Comparison of ENCODE assay signal across 14 mouse cellular contexts in the genomic region with DNA sequence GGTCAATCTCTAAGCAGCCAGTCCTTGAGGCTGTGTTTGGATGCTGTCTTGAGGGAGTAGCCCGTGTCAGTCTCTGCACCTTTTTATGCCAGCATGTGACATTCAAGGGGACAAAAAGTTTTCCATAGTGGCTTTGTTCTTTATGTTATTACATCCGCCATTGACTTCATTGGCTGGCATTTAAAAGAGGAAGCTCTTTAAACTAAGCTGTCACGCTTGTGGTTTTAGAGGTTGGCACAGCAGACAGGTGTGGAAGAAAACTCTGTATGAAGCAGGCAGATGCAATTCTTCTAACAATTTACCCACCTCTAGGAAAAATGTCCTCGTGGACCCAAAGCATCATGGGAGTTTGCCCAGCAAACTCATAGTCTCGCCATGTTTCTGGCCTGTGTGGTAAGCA.
A peak's percentile ranks its signal among the peaks of the same experiment; 100 is the strongest.
DNase-seq lines count a peak whose midpoint lies in the region; ATAC-seq and TF ChIP-seq lines count a peak whose summit lies in the region.
"Had no signal": no experiment of that assay in that cellular context is flagged by ENCODE, and none has a peak within 500 bp of the region (broad histone marks: within the 10 kb centered on the region; RNA-seq: fewer than 3 reads in every experiment).

No protein-coding gene starts in this region.

- no peak for TF ChIP-seq EP300 in lung, postnatal 0 days (IDR thresholded peaks at IDR 0.05)
- TF ChIP-seq EP300 in MEL (IDR thresholded peaks at IDR 0.05; ENCODE audit: low read depth in 1 of 2, low read length in 2 of 2), result no peak

- H3K27ac ChIP-seq in lung, postnatal 0 days (ENCODE audit: low read length), result no peak overlapping the region
- H3K27ac ChIP-seq in MEL (ENCODE audit: control insufficient read depth, low read depth, low read length), result no peak overlapping the region
- no peak overlapping the region for H3K27ac ChIP-seq in hindbrain, embryonic 12.5 days
- H3K27ac ChIP-seq: hindbrain, embryonic 15.5 days; liver, embryonic 13.5 days; stomach, postnatal 0 days had no signal

- H3K36me3 ChIP-seq in lung, postnatal 0 days (ENCODE audit: insufficient read depth, low read length), result no peaks in the 10 kb centered on the region
- no peaks in the 10 kb centered on the region for H3K36me3 ChIP-seq in MEL (ENCODE audit: control insufficient read depth in 1 of 2, insufficient read depth in 2 of 2, low read length in 2 of 2)
- no peaks in the 10 kb centered on the region for H3K36me3 ChIP-seq in hindbrain, embryonic 12.5 days
- H3K36me3 ChIP-seq: hindbrain, embryonic 15.5 days; liver, embryonic 13.5 days had no signal

- intact Hi-C loops in gastrocnemius, postnatal 36 days (cut with DNase I), result no loop called here

- no peak overlapping the region for H3K4me2 ChIP-seq in lung, postnatal 0 days (replicated peaks; ENCODE audit: low read depth, low read length)
- no peak overlapping the region for H3K4me2 ChIP-seq in hindbrain, embryonic 12.5 days (replicated peaks)
- H3K4me2 ChIP-seq: hindbrain, embryonic 15.5 days; liver, embryonic 13.5 days had no signal

- no peaks in the 10 kb centered on the region for H3K9me3 ChIP-seq in lung, postnatal 0 days (ENCODE audit: low read length)
- H3K9me3 ChIP-seq in MEL (replicated peaks; ENCODE audit: insufficient read depth, low read length), result no peaks in the 10 kb centered on the region
- no peaks in the 10 kb centered on the region for H3K9me3 ChIP-seq in hindbrain, embryonic 12.5 days (replicated peaks)
- H3K9me3 ChIP-seq: hindbrain, embryonic 15.5 days; liver, embryonic 13.5 days had no signal

- TF ChIP-seq CTCF in lung, postnatal 0 days (IDR thresholded peaks at IDR 0.05), result no peak
- TF ChIP-seq CTCF in MEL (IDR thresholded peaks at IDR 0.05 in 2 of 3, conservative IDR thresholded peaks at IDR 0.05 in 1 of 3; ENCODE audit: control insufficient read depth in 1 of 3, insufficient read depth in 1 of 3, low read depth in 2 of 3, low read length in 3 of 3, poor library complexity in 1 of 3, severe bottlenecking in 1 of 3), result no peak

- H3K79me2 ChIP-seq in MEL (ENCODE audit: control insufficient read depth, insufficient read depth, low read length, poor library complexity), result no peaks in the 10 kb centered on the region

- ATAC-seq in lung, postnatal 0 days, result no peak
- ATAC-seq in megakaryocyte progenitor cell, adult 5-6 weeks (replicated peaks; ENCODE audit: poor library complexity), result peak; percentile 49
- ATAC-seq in hindbrain, embryonic 12.5 days (ENCODE audit: low FRiP score), result no peak

- no peaks in the 10 kb centered on the region for H3K4me1 ChIP-seq in lung, postnatal 0 days (ENCODE audit: insufficient read depth, low read depth, low read length)
- no peaks in the 10 kb centered on the region for H3K4me1 ChIP-seq in MEL (ENCODE audit: control insufficient read depth in 1 of 2, insufficient read depth in 2 of 2, low read length in 2 of 2)
- H3K4me1 ChIP-seq in hindbrain, embryonic 12.5 days, result 0 out of 2 replicates have a peak, but pooled peaks cover 3% of the 10 kb centered on the region
- H3K4me1 ChIP-seq: hindbrain, embryonic 15.5 days had no signal

- no peak overlapping the region for H3K9ac ChIP-seq in lung, postnatal 0 days (replicated peaks; ENCODE audit: low read depth)
- H3K9ac ChIP-seq in MEL (ENCODE audit: control insufficient read depth, low read depth, low read length, poor library complexity, severe bottlenecking), result no peak overlapping the region
- no peak overlapping the region for H3K9ac ChIP-seq in hindbrain, embryonic 12.5 days
- H3K9ac ChIP-seq: hindbrain, embryonic 15.5 days; liver, embryonic 13.5 days had no signal

- H3K4me3 ChIP-seq in lung, postnatal 0 days (ENCODE audit: low read depth, low read length), result no peak overlapping the region
- H3K4me3 ChIP-seq in MEL (ENCODE audit: control insufficient read depth in 1 of 2, insufficient read depth in 1 of 2, low read depth in 2 of 2, low read length in 2 of 2), result no peak overlapping the region
- H3K4me3 ChIP-seq in hindbrain, embryonic 12.5 days, result no peak overlapping the region
- H3K4me3 ChIP-seq: hindbrain, embryonic 15.5 days; liver, embryonic 13.5 days had no signal

- H3K27me3 ChIP-seq in lung, postnatal 0 days (replicated peaks; ENCODE audit: insufficient read depth, low read length), result no peaks in the 10 kb centered on the region
- H3K27me3 ChIP-seq in MEL (ENCODE audit: control insufficient read depth in 1 of 2, insufficient read depth in 2 of 2, low read length in 2 of 2), result no peaks in the 10 kb centered on the region
- H3K27me3 ChIP-seq in hindbrain, embryonic 12.5 days, result no peaks in the 10 kb centered on the region
- H3K27me3 ChIP-seq: hindbrain, embryonic 15.5 days; liver, embryonic 13.5 days had no signal

- WGBS in lung, postnatal 0 days, result 80% methylated on average over 5 of the region's 5 CpGs
- 85% methylated on average over 5 of the region's 5 CpGs for WGBS in hindbrain, embryonic 12.5 days

- TF ChIP-seq POLR2A in MEL (IDR thresholded peaks at IDR 0.05; ENCODE audit: control insufficient read depth in 1 of 2, insufficient read depth in 1 of 2, low read depth in 1 of 2, low read length in 2 of 2, poor library complexity in 1 of 2), result no peak

- TF ChIP-seq RAD21 in MEL (IDR thresholded peaks at IDR 0.05; ENCODE audit: low read depth, low read length), result no peak

- DNase-seq in lung, postnatal 36 days, result peak; percentile 15
- no peak for DNase-seq in lung, postnatal 0 days (ENCODE audit: low spot score)
- DNase-seq in MEL (ENCODE audit: low read depth, low spot score), result peak; percentile 2
- DNase-seq in thymus, postnatal 14 days, result peak; percentile 63
- no peak for DNase-seq in urinary bladder, adult 18-20 months (ENCODE audit: low spot score in 2 of 2)
- DNase-seq in gastrocnemius, postnatal 36 days, result no peak
- DNase-seq: adrenal gland, postnatal 10 days; cerebellum, postnatal 14 days; liver, embryonic 13.5 days; right cerebral cortex, postnatal 14 days had no signal

TF ChIP-seq in MEL, 35 proteins besides CTCF, POLR2A, EP300 and RAD21:
- TF ChIP-seq SMC3 (IDR thresholded peaks at IDR 0.05; ENCODE audit: low read depth, low read length) (no peak), MXI1 (IDR thresholded peaks at IDR 0.05; ENCODE audit: low read depth, low read length) (no peak), MYB (IDR thresholded peaks at IDR 0.05; ENCODE audit: low read depth, low read length) (no peak), RCOR1 (IDR thresholded peaks at IDR 0.05; ENCODE audit: low read depth, low read length) (no peak), MAZ (IDR thresholded peaks at IDR 0.05; ENCODE audit: low read depth, low read length) (no peak), TAL1 (IDR thresholded peaks at IDR 0.05; ENCODE audit: low read length) (no peak), MAX (IDR thresholded peaks at IDR 0.05; ENCODE audit: low read length) (no peak), NRF1 (IDR thresholded peaks at IDR 0.05; ENCODE audit: insufficient read depth, low read depth, low read length, poor library complexity, severe bottlenecking) (no peak), CHD1 (IDR thresholded peaks at IDR 0.05; ENCODE audit: low read depth, low read length) (no peak), ZNF384 (IDR thresholded peaks at IDR 0.05; ENCODE audit: low read depth, low read length) (no peak), TCF12 (IDR thresholded peaks at IDR 0.05; ENCODE audit: low read depth, low read length) (no peak)

Comparison
In these comparisons a context has a peak if more than half of its experiments do, and no peak if none do; other contexts are left out.
1. DNase-seq: peak in lung, postnatal 36 days (single experiment), MEL (single experiment) and thymus, postnatal 14 days (single experiment); none in lung, postnatal 0 days (single experiment), urinary bladder, adult 18-20 months (0 of 2) and gastrocnemius, postnatal 36 days (0 of 2).